Comparison of ENCODE assay signal across 17 mouse cellular contexts in genomic region chr13:54067617-54068166, GRCm38 (mm10). TPM values are rescaled to one million over a fixed set of nuclear protein-coding genes. Genes with fewer than 3 reads are reported as not detected.
DNase-seq lines count a peak whose midpoint lies in the region; ATAC-seq and TF ChIP-seq lines count a peak whose summit lies in the region.
"Had no signal": no experiment of that assay in that cellular context is flagged by ENCODE, and none has a peak within 500 bp of the region (broad histone marks: within the 10 kb centered on the region; RNA-seq: fewer than 3 reads in every experiment).

No protein-coding gene starts in this region.

- peak; percentile 65 for DNase-seq in kidney, adult 18-20 months
- peak; percentile 74 for DNase-seq in brain, embryonic 14.5 days (ENCODE audit: low read depth)
- peak; percentile 15 for DNase-seq in kidney, postnatal 0 days (ENCODE audit: low spot score)
- DNase-seq in midbrain, postnatal 0 days (ENCODE audit: low spot score): peak; percentile 31
- DNase-seq in frontal cortex, postnatal 36 days (ENCODE audit: low spot score in 2 of 2): no peak
- DNase-seq: adrenal gland, postnatal 25 days; cerebellum, adult 11-12 months; left cerebral cortex, postnatal 4 days; lung, adult 18-20 months; retina, postnatal 1 day; thymus, postnatal 36 days had no signal

- ATAC-seq in kidney, embryonic 15.5 days (replicated peaks; ENCODE audit: low FRiP score): no peak
- ATAC-seq in kidney, postnatal 0 days (replicated peaks; ENCODE audit: low FRiP score, low read depth): 0 out of 2 replicates have a peak, but pooled peaks have one; percentile 52
- ATAC-seq in midbrain, postnatal 0 days (ENCODE audit: low FRiP score): no peak
- ATAC-seq in heart, embryonic 12.5 days (ENCODE audit: insufficient number of reproducible peaks, low FRiP score): no peak

- no peaks in the 10 kb centered on the region for H3K9me3 ChIP-seq in kidney, embryonic 15.5 days (replicated peaks)
- no peaks in the 10 kb centered on the region for H3K9me3 ChIP-seq in kidney, postnatal 0 days (replicated peaks; ENCODE audit: low read length)
- H3K9me3 ChIP-seq in midbrain, postnatal 0 days (ENCODE audit: low read length): no peaks in the 10 kb centered on the region
- no peaks in the 10 kb centered on the region for H3K9me3 ChIP-seq in heart, embryonic 12.5 days (replicated peaks)
- H3K9me3 ChIP-seq: heart, embryonic 10.5 days; neural tube, embryonic 12.5 days had no signal

- TF ChIP-seq POLR2A in brain, embryonic 14.5 days (IDR thresholded peaks at IDR 0.05; ENCODE audit: borderline replicate concordance, extremely low read depth, insufficient read depth, insufficient read length, poor library complexity, severe bottlenecking): no peak

- H3K9ac ChIP-seq in kidney, embryonic 15.5 days: no peak overlapping the region
- no peak overlapping the region for H3K9ac ChIP-seq in kidney, postnatal 0 days (ENCODE audit: low read depth, low read length)
- no peak overlapping the region for H3K9ac ChIP-seq in midbrain, postnatal 0 days (replicated peaks; ENCODE audit: low read length, poor library complexity, severe bottlenecking)
- H3K9ac ChIP-seq in heart, embryonic 12.5 days: no peak overlapping the region
- H3K9ac ChIP-seq: neural tube, embryonic 12.5 days had no signal

- H3K4me2 ChIP-seq in kidney, embryonic 15.5 days: no peak overlapping the region
- H3K4me2 ChIP-seq in kidney, postnatal 0 days (ENCODE audit: low read length): no peak overlapping the region
- no peak overlapping the region for H3K4me2 ChIP-seq in midbrain, postnatal 0 days (ENCODE audit: low read depth, low read length, poor library complexity, severe bottlenecking)
- H3K4me2 ChIP-seq in heart, embryonic 12.5 days: no peak overlapping the region
- H3K4me2 ChIP-seq: neural tube, embryonic 12.5 days had no signal

- WGBS in kidney, embryonic 15.5 days: 39% methylated on average over 6 of the region's 6 CpGs
- 38% methylated on average over 6 of the region's 6 CpGs for WGBS in kidney, postnatal 0 days
- WGBS in midbrain, postnatal 0 days: 5% methylated on average over 6 of the region's 6 CpGs
- 48% methylated on average over 6 of the region's 6 CpGs for WGBS in heart, embryonic 12.5 days

- no peak overlapping the region for H3K4me3 ChIP-seq in kidney, embryonic 15.5 days (replicated peaks)
- H3K4me3 ChIP-seq in kidney, postnatal 0 days (replicated peaks; ENCODE audit: low read depth, low read length): no peak overlapping the region
- H3K4me3 ChIP-seq in midbrain, postnatal 0 days (ENCODE audit: low read depth, low read length): no peak overlapping the region
- H3K4me3 ChIP-seq in heart, embryonic 12.5 days: no peak overlapping the region
- H3K4me3 ChIP-seq: heart, embryonic 10.5 days; neural tube, embryonic 12.5 days had no signal

- no peak for TF ChIP-seq CTCF in brain, embryonic 14.5 days (IDR thresholded peaks at IDR 0.05; ENCODE audit: borderline replicate concordance, extremely low read depth, insufficient read depth, insufficient read length)
- TF ChIP-seq CTCF in kidney, postnatal 0 days (IDR thresholded peaks at IDR 0.05; ENCODE audit: low read depth): no peak
- TF ChIP-seq CTCF in midbrain, postnatal 0 days (IDR thresholded peaks at IDR 0.05): no peak

- H3K4me1 ChIP-seq in kidney, embryonic 15.5 days: peaks cover 4% of the 10 kb centered on the region
- H3K4me1 ChIP-seq in kidney, postnatal 0 days (replicated peaks; ENCODE audit: insufficient read depth, low read length): no peaks in the 10 kb centered on the region
- 0 out of 2 replicates have a peak, but pooled peaks cover 2% of the 10 kb centered on the region for H3K4me1 ChIP-seq in midbrain, postnatal 0 days (ENCODE audit: insufficient read depth, low read length)
- H3K4me1 ChIP-seq in heart, embryonic 12.5 days (replicated peaks): peaks cover 6% of the 10 kb centered on the region; the same call in 1 of the 2 replicates

- H3K36me3 ChIP-seq in kidney, embryonic 15.5 days: no peaks in the 10 kb centered on the region
- H3K36me3 ChIP-seq in kidney, postnatal 0 days (ENCODE audit: insufficient read depth, low read length): no peaks in the 10 kb centered on the region
- no peaks in the 10 kb centered on the region for H3K36me3 ChIP-seq in midbrain, postnatal 0 days (ENCODE audit: insufficient read depth, low read length)
- no peaks in the 10 kb centered on the region for H3K36me3 ChIP-seq in heart, embryonic 12.5 days
- H3K36me3 ChIP-seq: heart, embryonic 10.5 days; neural tube, embryonic 12.5 days had no signal

- 0 out of 2 replicates have a peak, but pooled peaks cover 2% of the 10 kb centered on the region for H3K27me3 ChIP-seq in kidney, embryonic 15.5 days
- no peaks in the 10 kb centered on the region for H3K27me3 ChIP-seq in kidney, postnatal 0 days (ENCODE audit: insufficient read depth, low read length)
- H3K27me3 ChIP-seq in midbrain, postnatal 0 days (ENCODE audit: insufficient read depth, low read length): no peaks in the 10 kb centered on the region
- 0 out of 2 replicates have a peak, but pooled peaks cover 3% of the 10 kb centered on the region for H3K27me3 ChIP-seq in heart, embryonic 12.5 days (replicated peaks)
- H3K27me3 ChIP-seq: neural tube, embryonic 12.5 days had no signal

- H3K27ac ChIP-seq in kidney, embryonic 15.5 days: no peak overlapping the region
- peak overlapping the region; percentile 19; the same call in 1 of the 2 replicates for H3K27ac ChIP-seq in kidney, postnatal 0 days
- H3K27ac ChIP-seq in midbrain, postnatal 0 days (ENCODE audit: low read depth, low read length): no peak overlapping the region
- no peak overlapping the region for H3K27ac ChIP-seq in heart, embryonic 12.5 days (ENCODE audit: poor library complexity, severe bottlenecking)
- H3K27ac ChIP-seq: heart, embryonic 10.5 days; neural tube, embryonic 12.5 days had no signal

RNA-seq across cellular contexts. Expression of gene Sfxn1, which starts 4.0 kb away (rescaled TPM):
- polyA plus RNA-seq in kidney, embryonic 15.5 days (2015; fragmentation: Nextera tagmentation; extraction: Ambion mirVana): 95.7 and 97.2 TPM in 2 replicates
- 49.1 and 62.2 TPM in 2 replicates for polyA plus RNA-seq in brain, embryonic 14.5 days (2012; rRNA removed)
- 106 and 117 TPM in 2 replicates for polyA plus RNA-seq in kidney, postnatal 0 days (2015; fragmentation: Nextera tagmentation; extraction: Ambion mirVana)
- 81.8 and 93.2 TPM in 2 replicates for total RNA-seq in midbrain, postnatal 0 days (2014; rRNA removed)
- 128 and 137 TPM in 2 replicates for polyA plus RNA-seq in midbrain, postnatal 0 days (2015; fragmentation: Nextera tagmentation; extraction: Ambion mirVana)
- polyA plus RNA-seq in heart, embryonic 12.5 days (2016; fragmentation: Nextera tagmentation; extraction: Ambion mirVana): 25.4 and 26.4 TPM in 2 replicates

RNA-seq across cellular contexts. Expression of gene Drd1, which starts 12.2 kb away (rescaled TPM):
- 0.32 and 0.49 TPM in 2 replicates for polyA plus RNA-seq in kidney, embryonic 15.5 days (2015; fragmentation: Nextera tagmentation; extraction: Ambion mirVana)
- polyA plus RNA-seq in brain, embryonic 14.5 days (2012; rRNA removed): 1.2 and 1.6 TPM in 2 replicates
- polyA plus RNA-seq in kidney, postnatal 0 days (2015; fragmentation: Nextera tagmentation; extraction: Ambion mirVana): 0.14 and 0.33 TPM in 2 replicates
- total RNA-seq in midbrain, postnatal 0 days (2014; rRNA removed): 2.1 and 3.4 TPM in 2 replicates
- 1.9 and 2.4 TPM in 2 replicates for polyA plus RNA-seq in midbrain, postnatal 0 days (2015; fragmentation: Nextera tagmentation; extraction: Ambion mirVana)
- 0.12 TPM in 1 of 2 replicates, not detected in the other for polyA plus RNA-seq in heart, embryonic 12.5 days (2016; fragmentation: Nextera tagmentation; extraction: Ambion mirVana)
- total RNA-seq: adrenal gland, postnatal 25 days; hematopoietic stem cell, adult 5-6 weeks; megakaryocyte progenitor cell, adult 5-6 weeks had no signal

Comparison
In these comparisons a context has a peak if more than half of its experiments do, and no peak if none do; other contexts are left out.
1. DNase-seq: peak in kidney, adult 18-20 months (single experiment), brain, embryonic 14.5 days (single experiment), kidney, postnatal 0 days (single experiment) and midbrain, postnatal 0 days (single experiment); none in frontal cortex, postnatal 36 days (0 of 2).